Mouse (Mus musculus) neural tube, embryonic 12.5 days (tissue): ENCODE measurements around the gene Myf5. TPM values are rescaled to one million over a fixed set of nuclear protein-coding genes. Genes with fewer than 3 reads are reported as not detected.

Experiments
- microRNA-seq: library from miRNA; unstranded; fragments of <30 nt; microRNA quantifications from one replicate; pipeline ENCODE4, GENCODE M21; 2017
- polyA plus RNA-seq: library from polyadenylated mRNA; unstranded; fragments of >200 nt; fragmentation: Nextera tagmentation; extraction: Ambion mirVana; gene quantifications from 2 replicates; pipeline ENCODE4 v1.2.1, GENCODE M21; 2016

Myf5 gene
- polyA plus RNA-seq, 1 experiment from 2014 or later, result 3.2 TPM

Small RNA genes within 50 kb of the gene (microRNA-seq; reads per million reads assigned to microRNA genes)
- not detected for gene Gm44403

Other genes with a start within 250 kb of the Myf5 start
- 39.5 and 44.1 TPM in 2 replicates for gene Lin7a, start 214.4 kb downstream of the Myf5 start, polyA plus RNA-seq
- gene Myf6, start 8.6 kb upstream of the Myf5 start, polyA plus RNA-seq, result 0.25 and 1.1 TPM in 2 replicates
- 0.14 and 0.15 TPM in 2 replicates for gene Ptprq, start 233.9 kb upstream of the Myf5 start, polyA plus RNA-seq